In the genomic region with DNA sequence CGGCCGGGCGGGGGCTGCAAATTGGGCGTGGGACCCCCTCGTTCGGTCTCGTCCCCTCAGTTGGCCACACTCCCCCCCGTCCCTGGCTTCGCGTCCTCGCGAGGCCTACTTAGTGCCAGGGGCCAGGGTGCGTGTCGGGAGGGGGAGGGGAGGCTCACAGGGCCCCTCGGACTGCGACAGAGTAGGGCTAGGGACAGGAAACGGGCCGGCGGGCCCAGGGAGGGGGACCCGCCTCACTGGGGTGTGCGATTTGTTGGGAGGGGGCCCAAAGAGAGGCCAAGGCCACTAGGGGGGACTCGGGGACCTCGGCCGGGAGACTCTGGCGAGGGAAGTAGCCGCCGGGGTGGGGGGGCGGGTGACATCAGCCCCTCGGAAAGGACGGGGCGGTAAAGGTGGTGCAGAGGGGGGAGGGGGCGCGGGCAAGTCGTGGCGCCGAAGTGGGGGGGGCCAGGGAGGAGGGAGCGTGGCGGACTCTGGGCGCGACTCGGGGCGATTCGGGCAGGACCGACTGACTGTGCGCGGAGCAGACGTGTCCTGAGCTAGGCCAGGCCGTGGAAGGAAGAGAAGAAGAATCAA, we compare ENCODE assay signal across 8 mouse cellular contexts. TPM values are rescaled to one million over a fixed set of nuclear protein-coding genes. Genes with fewer than 3 reads are reported as not detected.
DNase-seq lines count a peak whose midpoint lies in the region; ATAC-seq and TF ChIP-seq lines count a peak whose summit lies in the region.

No protein-coding gene starts in this region.

- no peaks in the 10 kb centered on the region for H3K4me1 ChIP-seq in embryonic facial prominence, embryonic 11.5 days (ENCODE audit: control insufficient read depth, insufficient read depth, low read length)
- peaks cover 65% of the 10 kb centered on the region for H3K4me1 ChIP-seq in liver, embryonic 12.5 days
- H3K4me1 ChIP-seq in stomach, embryonic 15.5 days = peaks cover 24% of the 10 kb centered on the region

- no peaks in the 10 kb centered on the region for H3K36me3 ChIP-seq in embryonic facial prominence, embryonic 11.5 days (replicated peaks; ENCODE audit: control insufficient read depth, insufficient read depth, low read depth, low read length)
- peaks cover 23% of the 10 kb centered on the region for H3K36me3 ChIP-seq in liver, embryonic 12.5 days
- H3K36me3 ChIP-seq in myocyte (ENCODE audit: control insufficient read depth, insufficient read depth) = no peaks in the 10 kb centered on the region
- H3K36me3 ChIP-seq in stomach, embryonic 15.5 days = no peaks in the 10 kb centered on the region

- DNase-seq in 416B (ENCODE audit: low read depth) = peak; percentile 71
- DNase-seq in adrenal gland, postnatal 10 days = peak; percentile 86
- DNase-seq in embryonic facial prominence, embryonic 11.5 days (ENCODE audit: low spot score) = peak; percentile 76
- peak; percentile 85 to 87 for DNase-seq in heart, adult 18-20 months
- peak; percentile 75 for DNase-seq in kidney, adult 11 months

- peaks cover 56% of the 10 kb centered on the region for H3K79me2 ChIP-seq in myocyte (ENCODE audit: control insufficient read depth, insufficient read depth)

- H3K27ac ChIP-seq in embryonic facial prominence, embryonic 11.5 days (replicated peaks; ENCODE audit: low read depth, low read length) = peak overlapping the region; percentile 99
- H3K27ac ChIP-seq in liver, embryonic 12.5 days = peak overlapping the region; percentile 92
- peak overlapping the region; percentile 98 for H3K27ac ChIP-seq in stomach, embryonic 15.5 days

- peak overlapping the region; percentile 100 for H3K9ac ChIP-seq in embryonic facial prominence, embryonic 11.5 days (replicated peaks; ENCODE audit: low read length)
- peak overlapping the region; percentile 98 for H3K9ac ChIP-seq in liver, embryonic 12.5 days
- H3K9ac ChIP-seq in stomach, embryonic 15.5 days = peak overlapping the region; percentile 97

- peak; percentile 69 for ATAC-seq in embryonic facial prominence, embryonic 11.5 days (replicated peaks; ENCODE audit: insufficient number of reproducible peaks, low FRiP score, low TSS enrichment, low read depth)
- ATAC-seq in liver, embryonic 12.5 days = peak; percentile 59
- peak; percentile 34 for ATAC-seq in stomach, embryonic 15.5 days (ENCODE audit: insufficient read depth, low FRiP score, low read depth)

- H3ac ChIP-seq in myocyte (ENCODE audit: control insufficient read depth, insufficient read length) = peak overlapping the region; percentile 99

- H3K4me2 ChIP-seq in embryonic facial prominence, embryonic 11.5 days (ENCODE audit: low read depth, low read length) = peak overlapping the region; percentile 66
- peak overlapping the region; percentile 100 for H3K4me2 ChIP-seq in liver, embryonic 12.5 days
- H3K4me2 ChIP-seq in myocyte (ENCODE audit: low read depth) = no peak overlapping the region
- peak overlapping the region; percentile 74 for H3K4me2 ChIP-seq in stomach, embryonic 15.5 days

- TF ChIP-seq POLR2A in myocyte (IDR thresholded peaks at IDR 0.05; ENCODE audit: insufficient read length, low read depth) = peak; percentile 63

- no peaks in the 10 kb centered on the region for H3K27me3 ChIP-seq in embryonic facial prominence, embryonic 11.5 days (ENCODE audit: control insufficient read depth, insufficient read depth, low read length)
- 0 out of 2 replicates have a peak, but pooled peaks cover 7% of the 10 kb centered on the region for H3K27me3 ChIP-seq in liver, embryonic 12.5 days (replicated peaks)
- H3K27me3 ChIP-seq in myocyte (ENCODE audit: control insufficient read depth, insufficient read depth, insufficient read length) = no peaks in the 10 kb centered on the region
- no peaks in the 10 kb centered on the region for H3K27me3 ChIP-seq in stomach, embryonic 15.5 days (replicated peaks)

- peak overlapping the region; percentile 97 for H3K4me3 ChIP-seq in embryonic facial prominence, embryonic 11.5 days (ENCODE audit: low read depth, low read length)
- H3K4me3 ChIP-seq in liver, embryonic 12.5 days = peak overlapping the region; percentile 97
- H3K4me3 ChIP-seq in myocyte = peak overlapping the region; percentile 69
- peak overlapping the region; percentile 95 for H3K4me3 ChIP-seq in stomach, embryonic 15.5 days (replicated peaks)

- WGBS in embryonic facial prominence, embryonic 11.5 days = under 1% methylated on average over 41 of the region's 48 CpGs
- 1% methylated on average over 47 of the region's 48 CpGs for WGBS in liver, embryonic 12.5 days (ENCODE audit: insufficient replicate concordance)
- 0% methylated on average over 38 of the region's 48 CpGs for WGBS in stomach, embryonic 15.5 days

- no peaks in the 10 kb centered on the region for H3K9me3 ChIP-seq in embryonic facial prominence, embryonic 11.5 days (replicated peaks; ENCODE audit: control insufficient read depth, low read length)
- 0 out of 2 replicates have a peak, but pooled peaks cover 12% of the 10 kb centered on the region for H3K9me3 ChIP-seq in liver, embryonic 12.5 days (replicated peaks)
- H3K9me3 ChIP-seq in stomach, embryonic 15.5 days = no peaks in the 10 kb centered on the region

TF ChIP-seq in myocyte, 11 proteins besides CTCF, POLR2A, EP300 and RAD21:
- TF ChIP-seq USF1 (IDR thresholded peaks at IDR 0.05; ENCODE audit: low read depth) (no peak), POLR2AphosphoS2 (IDR thresholded peaks at IDR 0.05; ENCODE audit: insufficient read length, low read depth) (peak; percentile 71), TCF12 (IDR thresholded peaks at IDR 0.05; ENCODE audit: insufficient read depth, poor library complexity, severe bottlenecking) (no peak), MYOG (IDR thresholded peaks at IDR 0.05; ENCODE audit: control insufficient read depth in 1 of 3, insufficient read depth in 1 of 3, insufficient read length in 2 of 3, low read depth in 2 of 3) (peak in 1 of 3 experiments; percentile 2)

RNA-seq across cellular contexts. Expression of gene Gm20721, which starts 15.8 kb away (rescaled TPM):
- 1 to 10 TPM; 6.2 to 6.8 TPM for total RNA-seq in adrenal gland, postnatal 10 days (2021)
- polyA plus RNA-seq in embryonic facial prominence, embryonic 11.5 days (2014; fragmentation: Nextera tagmentation; extraction: Ambion mirVana) = 17.5 and 23.1 TPM in 2 replicates
- 1 to 10 TPM; 1.8 to 2.3 TPM for total RNA-seq in heart, adult 18-20 months (2021)
- polyA plus RNA-seq in liver, embryonic 12.5 days (2016; fragmentation: Nextera tagmentation; extraction: Ambion mirVana) = 23.2 and 33.5 TPM in 2 replicates
- polyA plus RNA-seq in myocyte (2012; fragmentation: generic; extraction: Trizol) = 9.7 TPM
- polyA plus RNA-seq in stomach, embryonic 15.5 days (2015; fragmentation: Nextera tagmentation; extraction: Ambion mirVana) = 37.5 and 62.9 TPM in 2 replicates

RNA-seq across cellular contexts. Expression of gene Gnas, which starts 46.6 kb away (rescaled TPM):
- total RNA-seq in adrenal gland, postnatal 10 days (2021) = 1,000 to 10,000 TPM; 5,524 to 6,088 TPM
- polyA plus RNA-seq in embryonic facial prominence, embryonic 11.5 days (2014; fragmentation: Nextera tagmentation; extraction: Ambion mirVana) = 1,377 and 1,397 TPM in 2 replicates
- 1,000 to 10,000 TPM; 1,194 to 1,253 TPM for total RNA-seq in heart, adult 18-20 months (2021)
- polyA plus RNA-seq in liver, embryonic 12.5 days (2016; fragmentation: Nextera tagmentation; extraction: Ambion mirVana) = 565 and 587 TPM in 2 replicates
- polyA plus RNA-seq in myocyte (2012; fragmentation: generic; extraction: Trizol) = 1,706 TPM
- polyA plus RNA-seq in stomach, embryonic 15.5 days (2015; fragmentation: Nextera tagmentation; extraction: Ambion mirVana) = 1,615 and 1,630 TPM in 2 replicates

Comparison
In these comparisons a context has a peak if more than half of its experiments do, and no peak if none do; other contexts are left out.
1. Peak in every context shown above with its lines: DNase-seq, ATAC-seq, H3K4me3 ChIP-seq and H3K27ac ChIP-seq.